Mouse (Mus musculus): ENCODE results near the gene Cpsf4l. TPM values are rescaled to one million over a fixed set of nuclear protein-coding genes. Genes with fewer than 3 reads are reported as not detected.

The Cpsf4l gene
- polyA plus RNA-seq, 1 experiment from 2014 or later = 0.25 TPM

DNA sequence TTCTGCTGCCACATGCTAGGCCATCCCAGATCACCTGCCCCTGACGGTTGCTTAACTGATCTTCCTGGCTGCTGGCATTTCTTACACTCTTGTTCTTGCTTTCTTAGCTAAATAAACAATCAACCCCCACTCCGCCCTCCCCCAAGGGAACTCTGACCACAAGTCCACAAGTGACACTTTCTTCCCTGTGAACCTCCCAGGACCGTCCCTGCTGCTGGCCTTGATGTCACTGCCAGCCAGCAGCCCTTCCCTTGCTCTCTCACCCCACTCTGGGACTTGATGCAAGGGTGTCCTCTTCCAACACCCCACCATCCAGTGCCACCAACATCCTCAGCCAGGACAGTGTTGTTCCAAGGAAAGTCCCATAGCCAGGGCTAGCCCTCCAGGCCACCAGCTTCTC, 21.1 kb upstream of the Cpsf4l start:
- DNase-seq (ENCODE audit: low spot score) (peak; percentile 50), ATAC-seq (no peak)
- no peak for TF ChIP-seq CTCF (IDR thresholded peaks at IDR 0.05)
- no peak for TF ChIP-seq EP300 (IDR thresholded peaks at IDR 0.05)
- H3K4me1 ChIP-seq (ENCODE audit: insufficient read depth, low read depth, low read length) = peaks cover 50% of the 10 kb centered on the region
- H3K9me3 ChIP-seq (ENCODE audit: low read length) = no peaks in the 10 kb centered on the region
- no peaks in the 10 kb centered on the region for H3K27me3 ChIP-seq (replicated peaks; ENCODE audit: insufficient read depth, low read length)
- 26% methylated on average over 3 of the region's 3 CpGs for WGBS
- 0 out of 2 replicates have a peak overlapping the region, but pooled peaks have one; percentile 1 for H3K9ac ChIP-seq (replicated peaks; ENCODE audit: low read depth)
- no peak overlapping the region for H3K4me3 ChIP-seq (ENCODE audit: low read depth, low read length)
- peak overlapping the region; percentile 35 for H3K27ac ChIP-seq (ENCODE audit: low read length)
- H3K4me2 ChIP-seq (replicated peaks; ENCODE audit: low read depth, low read length) = no peak overlapping the region
- peaks cover 35% of the 10 kb centered on the region for H3K36me3 ChIP-seq (ENCODE audit: insufficient read depth, low read length)

- H3K9me3 ChIP-seq (ENCODE audit: low read length) = no peaks in the 10 kb centered on the region
- no peak overlapping the region for H3K27ac ChIP-seq (ENCODE audit: low read length)
- TF ChIP-seq EP300 (IDR thresholded peaks at IDR 0.05) (peak; percentile 78), CTCF (IDR thresholded peaks at IDR 0.05) (no peak)
- H3K9ac ChIP-seq (replicated peaks; ENCODE audit: low read depth) = no peak overlapping the region
- peaks cover 43% of the 10 kb centered on the region for H3K4me1 ChIP-seq (ENCODE audit: insufficient read depth, low read depth, low read length)
- H3K27me3 ChIP-seq (replicated peaks; ENCODE audit: insufficient read depth, low read length) = no peaks in the 10 kb centered on the region
- H3K4me2 ChIP-seq (replicated peaks; ENCODE audit: low read depth, low read length) = no peak overlapping the region
- DNase-seq (ENCODE audit: low spot score) (peak; percentile 71), ATAC-seq (peak; percentile 4; the same call in 1 of the 2 replicates)
- no peak overlapping the region for H3K4me3 ChIP-seq (ENCODE audit: low read depth, low read length)
- WGBS = 37% methylated on average over 8 of the region's 8 CpGs
- peaks cover 36% of the 10 kb centered on the region for H3K36me3 ChIP-seq (ENCODE audit: insufficient read depth, low read length)
These were observed 20.1 kb upstream of the Cpsf4l start for GRCm38 (mm10) chr11:113729917-113730316.

GRCm38 (mm10) chr11:113729239-113729638, 19.4 kb upstream of the Cpsf4l start:
- H3K27ac ChIP-seq (ENCODE audit: low read length) = peak overlapping the region; percentile 6; the same call in 1 of the 2 replicates
- no peak overlapping the region for H3K9ac ChIP-seq (replicated peaks; ENCODE audit: low read depth)
- H3K27me3 ChIP-seq (replicated peaks; ENCODE audit: insufficient read depth, low read length) = no peaks in the 10 kb centered on the region
- WGBS = 83% methylated on average over 21 of the region's 21 CpGs
- peaks cover 36% of the 10 kb centered on the region for H3K36me3 ChIP-seq (ENCODE audit: insufficient read depth, low read length)
- no peak overlapping the region for H3K4me3 ChIP-seq (ENCODE audit: low read depth, low read length)
- no peak overlapping the region for H3K4me2 ChIP-seq (replicated peaks; ENCODE audit: low read depth, low read length)
- no peak for DNase-seq (ENCODE audit: low spot score)
- peaks cover 37% of the 10 kb centered on the region for H3K4me1 ChIP-seq (ENCODE audit: insufficient read depth, low read depth, low read length)
- ATAC-seq = no peak
- H3K9me3 ChIP-seq (ENCODE audit: low read length) = no peaks in the 10 kb centered on the region
- no peak for TF ChIP-seq CTCF (IDR thresholded peaks at IDR 0.05)
- TF ChIP-seq EP300 (IDR thresholded peaks at IDR 0.05) = no peak

- Histone ChIP-seq H3K4me1 (ENCODE audit: insufficient read depth, low read depth, low read length) (peaks cover 26% of the 10 kb centered on the region; the same call in 1 of the 2 replicates), H3K9ac (replicated peaks; ENCODE audit: low read depth) (no peak overlapping the region), H3K4me3 (ENCODE audit: low read depth, low read length) (no peak overlapping the region), H3K27me3 (replicated peaks; ENCODE audit: insufficient read depth, low read length) (no peaks in the 10 kb centered on the region), H3K9me3 (ENCODE audit: low read length) (no peaks in the 10 kb centered on the region), H3K36me3 (ENCODE audit: insufficient read depth, low read length) (peaks cover 36% of the 10 kb centered on the region), H3K27ac (ENCODE audit: low read length) (peak overlapping the region; percentile 43; the same call in 1 of the 2 replicates), H3K4me2 (replicated peaks; ENCODE audit: low read depth, low read length) (no peak overlapping the region)
- no peak for TF ChIP-seq CTCF (IDR thresholded peaks at IDR 0.05)
- no peak for TF ChIP-seq EP300 (IDR thresholded peaks at IDR 0.05)
- ATAC-seq = no peak
- no peak for DNase-seq (ENCODE audit: low spot score)
- WGBS = 61% methylated on average over 6 of the region's 6 CpGs
These were observed 18.2 kb upstream of the Cpsf4l start for GRCm38 (mm10) chr11:113727992-113728391.

- H3K9ac ChIP-seq (replicated peaks; ENCODE audit: low read depth) = no peak overlapping the region
- no peak overlapping the region for H3K4me3 ChIP-seq (ENCODE audit: low read depth, low read length)
- peak overlapping the region; percentile 43; the same call in 1 of the 2 replicates for H3K27ac ChIP-seq (ENCODE audit: low read length)
- WGBS = 77% methylated on average over 14 of the region's 14 CpGs
- no peaks in the 10 kb centered on the region for H3K27me3 ChIP-seq (replicated peaks; ENCODE audit: insufficient read depth, low read length)
- peaks cover 36% of the 10 kb centered on the region for H3K36me3 ChIP-seq (ENCODE audit: insufficient read depth, low read length)
- ATAC-seq (no peak), DNase-seq (ENCODE audit: low spot score) (no peak)
- H3K4me2 ChIP-seq (replicated peaks; ENCODE audit: low read depth, low read length) = no peak overlapping the region
- no peaks in the 10 kb centered on the region for H3K9me3 ChIP-seq (ENCODE audit: low read length)
- no peak for TF ChIP-seq EP300 (IDR thresholded peaks at IDR 0.05)
- TF ChIP-seq CTCF (IDR thresholded peaks at IDR 0.05) = no peak
- H3K4me1 ChIP-seq (ENCODE audit: insufficient read depth, low read depth, low read length) = peaks cover 19% of the 10 kb centered on the region; the same call in 1 of the 2 replicates
These were observed 17.4 kb upstream of the Cpsf4l start for GRCm38 (mm10) chr11:113726994-113727888.

GRCm38 (mm10) chr11:113725235-113726048, 15.6 kb upstream of the Cpsf4l start:
- Histone ChIP-seq H3K27me3 (replicated peaks; ENCODE audit: insufficient read depth, low read length) (no peaks in the 10 kb centered on the region), H3K36me3 (ENCODE audit: insufficient read depth, low read length) (peaks cover 36% of the 10 kb centered on the region), H3K4me2 (replicated peaks; ENCODE audit: low read depth, low read length) (no peak overlapping the region), H3K4me1 (ENCODE audit: insufficient read depth, low read depth, low read length) (peaks cover 5% of the 10 kb centered on the region; the same call in 1 of the 2 replicates), H3K4me3 (ENCODE audit: low read depth, low read length) (no peak overlapping the region), H3K27ac (ENCODE audit: low read length) (peak overlapping the region; percentile 20; the same call in 1 of the 2 replicates), H3K9me3 (ENCODE audit: low read length) (no peaks in the 10 kb centered on the region), H3K9ac (replicated peaks; ENCODE audit: low read depth) (no peak overlapping the region)
- no peak for TF ChIP-seq CTCF (IDR thresholded peaks at IDR 0.05)
- TF ChIP-seq EP300 (IDR thresholded peaks at IDR 0.05) = 0 out of 2 replicates have a peak, but pooled peaks have one; percentile 15
- WGBS = 84% methylated on average over 4 of the region's 4 CpGs
- no peak for ATAC-seq
- DNase-seq (ENCODE audit: low spot score) = no peak
